Mouse (Mus musculus): ENCODE results near the gene Hist1h3f. TPM values are rescaled to one million over a fixed set of nuclear protein-coding genes. Genes with fewer than 3 reads are reported as not detected.

The Hist1h3f gene
- 49.5 TPM for total RNA-seq (2023)

DNA sequence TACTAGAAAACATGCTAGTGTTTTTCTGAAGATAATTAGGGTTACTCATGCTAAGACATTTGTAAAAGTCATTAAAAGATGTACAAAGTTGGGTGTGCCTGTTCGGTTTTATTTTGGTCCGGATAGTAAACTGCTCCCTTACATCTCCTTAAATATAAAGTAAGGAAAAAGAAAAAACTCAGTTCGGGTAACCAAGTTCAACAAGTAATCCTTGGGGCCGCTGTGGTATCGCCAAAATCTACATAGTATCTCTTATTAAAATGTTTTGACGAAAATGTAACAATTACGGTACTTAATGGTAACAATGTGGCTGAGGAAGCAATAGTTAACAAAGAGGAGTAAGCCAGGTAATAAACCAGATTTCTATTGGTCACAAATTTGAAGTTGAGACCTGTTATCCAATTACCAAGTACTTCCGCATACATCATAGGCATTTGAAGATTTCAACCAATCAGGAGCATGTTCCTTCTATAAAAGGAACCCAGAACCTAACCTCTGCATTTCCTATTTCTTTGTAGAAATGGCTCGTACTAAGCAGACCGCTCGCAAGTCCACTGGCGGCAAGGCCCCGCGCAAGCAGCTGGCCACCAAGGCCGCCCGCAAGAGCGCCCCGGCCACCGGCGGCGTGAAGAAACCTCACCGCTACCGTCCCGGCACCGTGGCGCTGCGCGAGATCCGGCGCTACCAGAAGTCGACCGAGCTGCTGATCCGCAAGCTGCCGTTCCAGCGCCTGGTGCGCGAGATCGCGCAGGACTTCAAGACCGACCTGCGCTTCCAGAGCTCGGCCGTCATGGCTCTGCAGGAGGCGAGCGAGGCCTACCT, at the start of gene Hist1h3f:
Gene Hist1h3f (plus strand): TSS at position 88 of the 822 bp plus-strand sequence.

DNA sequence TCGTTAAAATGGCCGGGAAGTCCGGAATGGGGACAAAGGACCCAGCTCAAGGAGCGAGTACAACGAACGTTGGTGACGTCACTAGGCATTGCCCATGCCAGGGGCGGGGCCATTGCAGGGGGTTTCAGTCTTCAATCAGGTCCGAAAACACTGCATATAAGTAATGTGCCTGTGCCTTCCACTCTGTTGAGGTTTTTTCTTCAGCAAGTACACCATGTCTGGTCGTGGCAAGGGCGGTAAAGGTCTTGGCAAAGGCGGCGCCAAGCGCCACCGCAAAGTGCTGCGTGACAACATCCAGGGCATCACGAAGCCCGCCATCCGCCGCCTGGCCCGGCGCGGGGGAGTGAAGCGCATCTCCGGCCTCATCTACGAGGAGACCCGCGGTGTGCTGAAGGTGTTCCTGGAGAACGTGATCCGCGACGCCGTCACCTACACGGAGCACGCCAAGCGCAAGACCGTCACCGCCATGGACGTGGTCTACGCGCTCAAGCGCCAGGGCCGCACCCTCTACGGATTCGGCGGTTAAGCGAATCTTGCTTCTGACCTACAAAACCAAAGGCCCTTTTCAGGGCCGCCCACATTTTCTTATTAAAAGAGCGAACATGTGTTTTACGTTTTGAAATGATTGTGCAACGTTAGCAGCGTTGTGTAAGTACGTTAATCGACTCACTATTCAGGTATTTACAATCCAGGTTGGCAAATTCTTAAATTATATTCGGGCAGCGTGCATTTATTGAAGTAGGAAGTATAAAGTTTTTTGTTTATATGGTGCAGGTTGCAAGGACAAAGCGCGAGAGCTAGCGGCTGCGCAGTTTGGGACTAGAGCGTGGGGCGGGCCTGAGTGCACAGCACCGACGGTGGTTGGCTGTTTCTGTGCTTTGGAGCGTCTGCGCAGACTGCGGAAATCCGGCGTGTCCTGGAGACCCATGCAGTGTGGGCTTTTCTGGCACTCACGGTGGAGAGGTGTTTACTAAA, 12.7 kb upstream of the Hist1h3f start, which contains the start of gene Hist1h4h:
Gene Hist1h4h (plus strand): TSS at position 150 of the 975 bp plus-strand sequence.

DNA sequence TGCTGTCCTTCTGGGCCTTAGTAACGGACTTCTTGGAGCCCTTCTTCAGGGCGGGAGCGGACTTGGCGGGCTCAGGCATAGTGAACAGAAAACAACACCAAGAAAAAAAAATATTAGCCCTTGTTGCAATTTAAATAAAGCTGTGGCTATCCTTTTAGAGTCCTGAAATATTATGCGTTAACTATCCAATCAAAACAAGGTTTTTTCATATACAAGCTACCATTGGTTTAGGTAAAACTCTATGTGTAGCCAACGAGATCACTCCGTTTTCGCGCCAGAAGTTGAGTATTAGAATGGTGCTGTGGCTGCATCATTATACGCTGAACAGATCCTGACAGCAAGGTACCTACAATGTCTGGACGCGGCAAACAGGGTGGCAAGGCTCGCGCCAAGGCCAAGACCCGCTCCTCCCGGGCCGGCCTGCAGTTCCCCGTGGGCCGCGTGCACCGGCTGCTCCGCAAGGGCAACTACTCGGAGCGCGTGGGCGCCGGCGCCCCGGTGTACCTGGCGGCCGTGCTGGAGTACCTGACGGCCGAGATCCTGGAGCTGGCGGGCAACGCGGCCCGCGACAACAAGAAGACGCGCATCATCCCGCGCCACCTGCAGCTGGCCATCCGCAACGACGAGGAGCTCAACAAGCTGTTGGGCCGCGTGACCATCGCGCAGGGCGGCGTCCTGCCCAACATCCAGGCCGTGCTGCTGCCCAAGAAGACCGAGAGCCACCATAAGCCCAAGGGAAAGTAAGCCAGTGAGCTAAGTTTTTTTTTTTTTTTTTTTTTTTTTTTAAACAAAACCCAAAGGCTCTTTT, 10.1 kb upstream of the Hist1h3f start, which contains the start of gene Hist1h2af:
Gene Hist1h2af (plus strand): TSS at position 347 of the 808 bp plus-strand sequence.

DNA sequence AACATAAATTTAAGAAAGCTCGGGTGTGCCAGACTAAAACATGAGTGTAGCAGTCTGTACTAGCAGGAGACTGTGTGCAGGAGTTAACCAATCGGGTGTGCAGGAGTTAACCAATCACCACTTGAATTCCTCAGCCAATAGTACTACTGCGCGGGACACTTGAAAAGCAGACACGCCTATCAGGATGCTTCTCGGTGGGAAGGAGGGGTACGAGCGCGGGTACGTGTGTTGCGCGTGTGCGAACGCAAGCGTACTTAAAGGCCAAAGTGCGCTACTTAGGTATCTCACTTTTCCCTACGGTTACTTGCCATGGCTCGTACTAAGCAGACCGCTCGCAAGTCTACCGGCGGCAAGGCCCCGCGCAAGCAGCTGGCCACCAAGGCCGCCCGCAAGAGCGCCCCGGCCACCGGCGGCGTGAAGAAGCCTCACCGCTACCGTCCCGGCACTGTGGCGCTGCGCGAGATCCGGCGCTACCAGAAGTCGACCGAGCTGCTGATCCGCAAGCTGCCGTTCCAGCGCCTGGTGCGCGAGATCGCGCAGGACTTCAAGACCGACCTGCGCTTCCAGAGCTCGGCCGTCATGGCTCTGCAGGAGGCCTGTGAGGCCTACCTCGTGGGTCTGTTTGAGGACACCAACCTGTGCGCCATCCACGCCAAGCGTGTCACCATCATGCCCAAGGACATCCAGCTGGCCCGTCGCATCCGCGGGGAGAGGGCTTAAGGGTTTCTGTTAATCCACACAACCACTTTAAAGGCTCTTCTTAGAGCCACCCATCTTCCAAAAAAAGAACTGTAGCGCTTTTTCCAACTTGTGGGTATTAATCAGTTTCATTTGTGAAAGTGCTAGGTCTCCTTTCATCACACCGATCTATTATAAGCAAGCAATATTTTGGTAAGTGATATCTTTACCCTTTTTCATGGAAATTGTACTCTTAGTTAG, 8.4 kb upstream of the Hist1h3f start, which contains the start of gene Hist1h3g:
Gene Hist1h3g (plus strand): TSS at position 286 of the 939 bp plus-strand sequence.

DNA sequence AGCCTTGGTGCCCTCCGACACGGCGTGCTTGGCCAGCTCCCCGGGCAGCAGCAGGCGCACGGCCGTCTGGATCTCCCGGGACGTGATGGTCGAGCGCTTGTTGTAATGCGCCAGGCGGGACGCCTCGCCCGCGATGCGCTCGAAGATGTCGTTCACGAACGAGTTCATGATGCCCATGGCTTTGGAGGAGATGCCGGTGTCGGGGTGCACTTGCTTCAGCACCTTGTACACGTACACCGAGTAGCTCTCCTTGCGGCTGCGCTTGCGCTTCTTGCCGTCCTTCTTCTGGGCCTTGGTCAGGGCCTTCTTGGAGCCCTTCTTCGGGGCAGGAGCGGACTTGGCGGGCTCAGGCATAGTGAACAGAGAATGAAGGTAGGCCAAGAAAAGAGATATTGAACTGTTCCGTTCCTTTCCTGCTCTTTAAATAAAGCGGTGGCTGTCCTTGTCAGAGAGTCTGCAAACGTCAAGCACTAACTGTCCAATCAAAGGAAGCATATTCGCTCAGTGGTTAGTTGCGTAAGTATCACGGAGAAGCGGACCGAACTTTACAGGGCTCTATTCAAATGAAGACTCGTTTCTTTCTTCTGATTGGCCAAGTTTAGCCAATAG, 749 bp upstream of the Hist1h3f start, which contains the start of gene Hist1h2bh:
Gene Hist1h2bh (minus strand): TSS at position 394 of the 609 bp plus-strand sequence.

DNA sequence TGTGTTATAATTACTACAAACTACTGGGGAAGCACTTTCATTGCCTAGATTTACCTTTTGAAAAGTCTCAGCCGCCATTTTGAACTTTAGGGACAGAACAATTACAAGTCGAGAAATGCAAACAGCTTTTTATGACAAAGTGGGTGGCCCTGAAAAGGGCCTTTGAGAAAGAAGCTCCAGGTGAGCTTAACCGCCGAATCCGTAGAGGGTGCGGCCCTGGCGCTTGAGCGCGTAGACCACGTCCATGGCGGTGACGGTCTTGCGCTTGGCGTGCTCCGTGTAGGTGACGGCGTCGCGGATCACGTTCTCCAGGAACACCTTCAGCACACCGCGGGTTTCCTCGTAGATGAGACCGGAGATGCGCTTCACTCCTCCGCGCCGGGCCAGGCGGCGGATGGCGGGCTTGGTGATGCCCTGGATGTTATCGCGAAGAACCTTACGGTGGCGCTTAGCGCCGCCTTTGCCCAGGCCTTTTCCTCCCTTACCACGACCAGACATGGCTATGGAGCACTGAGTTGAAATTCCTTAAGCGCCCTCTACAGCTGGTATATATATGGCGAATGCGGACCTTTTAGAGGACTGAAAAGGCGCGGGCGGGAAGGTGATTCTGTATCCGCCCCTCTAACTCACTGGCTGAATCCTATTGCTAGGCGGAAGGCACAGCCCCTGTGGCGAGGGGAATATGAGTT, 7.4 kb downstream of the Hist1h3f start, which contains the start of gene Hist1h4f:
Gene Hist1h4f (minus strand): TSS at position 503 of the 689 bp plus-strand sequence.

DNA sequence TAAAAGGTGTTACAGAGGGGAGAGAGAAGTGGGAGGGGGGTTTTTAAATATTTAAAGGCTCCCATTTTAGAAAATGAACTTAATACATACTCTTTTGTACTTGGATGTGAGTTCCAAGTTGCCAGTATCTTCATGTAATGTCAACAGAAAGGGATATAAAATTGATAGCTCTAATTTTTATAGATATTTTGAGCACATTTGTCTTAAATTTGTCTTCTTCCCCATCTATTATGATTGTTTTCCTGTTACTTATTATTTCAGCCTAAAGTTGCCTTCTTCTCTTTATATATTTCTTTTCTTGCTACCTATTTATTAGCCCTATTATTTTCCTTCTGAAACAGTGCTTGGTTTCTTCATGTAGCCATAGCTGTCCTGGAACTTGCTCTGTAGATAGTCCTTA, 9.1 kb downstream of the Hist1h3f start, which contains the start of gene Hist1h1d:
Gene Hist1h1d (plus strand): TSS at position 301 of the 400 bp plus-strand sequence.

DNA sequence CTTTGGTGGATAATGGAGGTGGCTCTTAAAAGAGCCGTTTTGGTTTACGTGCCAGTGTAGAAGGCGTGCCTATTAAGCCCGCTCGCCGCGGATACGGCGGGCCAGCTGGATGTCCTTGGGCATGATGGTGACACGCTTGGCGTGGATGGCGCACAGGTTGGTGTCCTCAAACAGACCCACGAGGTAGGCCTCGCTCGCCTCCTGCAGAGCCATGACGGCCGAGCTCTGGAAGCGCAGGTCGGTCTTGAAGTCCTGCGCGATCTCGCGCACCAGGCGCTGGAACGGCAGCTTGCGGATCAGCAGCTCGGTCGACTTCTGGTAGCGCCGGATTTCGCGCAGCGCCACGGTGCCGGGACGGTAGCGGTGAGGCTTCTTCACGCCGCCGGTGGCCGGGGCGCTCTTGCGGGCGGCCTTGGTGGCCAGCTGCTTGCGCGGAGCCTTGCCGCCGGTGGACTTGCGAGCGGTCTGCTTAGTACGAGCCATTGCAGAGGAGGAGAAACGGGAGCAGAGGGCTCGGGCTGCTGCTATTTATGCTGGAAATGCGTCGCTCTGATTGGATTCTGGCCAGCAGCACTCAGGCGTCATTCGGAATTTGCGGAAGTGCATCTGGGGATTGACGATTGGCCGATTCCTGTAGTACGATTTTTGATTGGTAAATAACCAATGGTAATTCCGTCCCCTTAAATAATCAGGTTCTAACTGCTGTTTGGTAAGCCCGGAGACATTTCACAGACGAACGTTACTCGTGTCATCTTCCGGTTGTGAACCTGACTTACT, 18.2 kb downstream of the Hist1h3f start, which contains the start of gene Hist1h3e:
Gene Hist1h3e (minus strand): TSS at position 487 of the 777 bp plus-strand sequence.

DNA sequence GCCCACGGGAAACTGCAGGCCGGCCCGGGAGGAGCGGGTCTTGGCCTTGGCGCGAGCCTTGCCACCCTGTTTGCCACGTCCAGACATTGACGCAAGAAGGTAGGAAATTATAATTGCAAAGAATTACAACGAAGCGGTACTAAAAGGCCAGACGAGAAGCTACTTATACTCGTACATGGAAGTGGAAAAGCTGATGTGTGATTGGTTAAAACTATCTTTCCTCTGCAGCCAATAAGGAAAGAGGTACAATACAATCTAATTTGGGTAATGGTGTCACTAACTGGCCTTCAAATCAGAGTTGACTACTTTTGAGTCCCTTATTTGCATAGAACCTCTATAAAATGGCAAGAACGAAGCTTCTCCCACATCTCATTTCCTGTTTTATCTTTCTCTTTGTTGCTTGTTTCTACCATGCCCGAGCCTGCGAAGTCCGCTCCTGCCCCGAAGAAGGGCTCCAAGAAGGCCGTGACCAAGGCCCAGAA, 27.2 kb downstream of the Hist1h3f start, which contains the start of the genes Hist1h2ae and Hist1h2bg:
Gene Hist1h2ae (minus strand): TSS at position 199 of the 482 bp plus-strand sequence.
Gene Hist1h2bg (plus strand): TSS at position 375 of the 482 bp plus-strand sequence.

DNA sequence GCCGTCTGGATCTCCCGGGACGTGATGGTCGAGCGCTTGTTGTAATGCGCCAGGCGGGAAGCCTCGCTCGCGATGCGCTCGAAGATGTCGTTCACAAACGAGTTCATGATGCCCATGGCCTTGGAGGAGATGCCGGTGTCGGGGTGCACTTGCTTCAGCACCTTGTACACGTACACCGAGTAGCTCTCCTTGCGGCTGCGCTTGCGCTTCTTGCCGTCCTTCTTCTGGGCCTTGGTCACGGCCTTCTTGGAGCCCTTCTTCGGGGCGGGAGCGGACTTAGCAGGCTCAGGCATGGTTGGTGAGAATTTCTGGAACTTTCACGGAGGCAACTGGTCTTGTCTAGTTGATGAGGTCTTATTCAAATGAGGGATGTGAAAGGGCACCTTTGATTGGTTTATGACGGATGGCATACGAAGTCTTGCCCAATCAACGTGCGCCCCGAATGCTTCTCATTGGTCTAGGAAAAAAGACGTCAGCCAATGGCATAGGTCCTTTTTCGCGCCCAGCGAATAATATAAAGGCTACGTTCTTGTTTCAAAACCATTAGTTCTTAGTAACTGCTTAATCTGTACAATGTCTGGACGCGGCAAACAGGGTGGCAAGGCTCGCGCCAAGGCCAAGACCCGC, 30.2 kb downstream of the Hist1h3f start, which contains the start of the genes Hist1h2bf and Hist1h2ad:
Gene Hist1h2bf (minus strand): TSS at position 299 of the 627 bp plus-strand sequence.
Gene Hist1h2ad (plus strand): TSS at position 484 of the 627 bp plus-strand sequence.

DNA sequence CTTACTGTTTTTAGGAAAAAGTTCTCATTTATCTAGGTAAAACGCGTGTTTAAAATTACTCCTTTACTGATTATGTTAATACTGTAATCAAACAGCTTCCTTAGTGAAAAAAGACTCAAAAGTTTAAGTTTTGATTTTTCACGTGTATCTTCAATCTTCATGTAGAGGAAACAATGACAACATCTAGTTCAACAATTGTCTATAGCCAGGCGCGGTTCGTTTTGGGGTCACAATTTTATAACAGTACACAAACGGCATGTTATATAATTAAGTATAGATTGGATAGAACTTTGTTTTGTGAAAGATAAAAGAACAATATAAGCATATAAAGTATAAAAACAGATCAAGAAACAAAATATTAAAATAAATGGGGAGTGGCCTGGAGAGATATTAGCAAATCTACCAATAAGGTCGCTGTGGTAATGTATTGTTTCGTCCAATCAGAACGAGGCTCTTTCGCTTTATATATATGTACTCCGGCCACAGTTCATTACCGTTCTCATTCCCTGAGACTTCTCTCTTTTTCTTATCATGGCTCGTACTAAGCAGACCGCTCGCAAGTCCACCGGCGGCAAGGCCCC, 31.5 kb downstream of the Hist1h3f start, which contains the start of gene Hist1h3d:
Gene Hist1h3d (plus strand): TSS at position 493 of the 581 bp plus-strand sequence.

DNA sequence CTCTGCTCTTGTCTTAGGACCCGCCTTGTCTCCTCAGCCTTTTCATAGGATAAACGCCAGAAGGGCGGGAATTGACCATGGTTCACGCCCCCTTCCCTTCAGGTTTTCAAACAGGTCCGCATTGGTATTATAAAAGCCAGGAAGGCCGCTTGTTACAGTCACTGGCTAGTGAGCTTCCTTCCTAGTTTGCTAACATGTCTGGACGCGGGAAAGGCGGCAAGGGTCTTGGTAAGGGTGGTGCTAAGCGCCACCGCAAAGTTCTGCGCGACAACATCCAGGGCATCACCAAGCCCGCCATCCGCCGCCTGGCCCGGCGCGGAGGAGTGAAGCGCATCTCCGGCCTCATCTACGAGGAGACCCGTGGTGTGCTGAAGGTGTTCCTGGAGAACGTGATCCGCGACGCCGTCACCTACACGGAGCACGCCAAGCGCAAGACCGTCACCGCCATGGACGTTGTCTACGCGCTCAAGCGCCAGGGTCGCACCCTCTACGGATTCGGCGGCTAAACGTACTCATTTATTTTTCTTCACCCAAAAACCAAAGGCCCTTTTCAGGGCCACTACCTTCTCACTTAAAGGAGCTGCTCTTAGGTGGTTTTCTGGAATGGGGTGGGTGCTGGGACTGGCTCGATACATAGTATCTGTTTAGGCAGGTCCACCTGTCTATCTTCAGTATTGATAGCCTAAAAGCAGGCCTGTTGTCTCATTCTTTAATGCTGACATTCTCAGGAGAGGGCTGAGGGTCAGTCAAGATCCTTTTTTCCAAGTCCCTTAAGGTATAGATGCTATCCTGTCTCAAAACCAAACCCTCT, 37.8 kb downstream of the Hist1h3f start, which contains the start of gene Hist1h4d:
Gene Hist1h4d (plus strand): TSS at position 191 of the 811 bp plus-strand sequence.

All from CD4-positive naive resting alpha-beta T cell, adult 57 days (primary cell).